Mouse (Mus musculus): ENCODE measurements around the gene Ifitm3. TPM values are rescaled to one million over a fixed set of nuclear protein-coding genes. Genes with fewer than 3 reads are reported as not detected.

Gene Ifitm3
- total and polyA plus RNA-seq, 2 experiments from 2014 or later, result 35.9 to 78.8 TPM

GRCm38 (mm10) chr7:140960026-140960425, 50.5 kb downstream of the Ifitm3 start:
- Histone ChIP-seq H3K9ac (no peak overlapping the region), H3K4me3 (ENCODE audit: low read depth, low read length) (no peak overlapping the region), H3K27me3 (ENCODE audit: insufficient read depth, low read length) (no peaks in the 10 kb centered on the region), H3K9me3 (ENCODE audit: low read length) (no peaks in the 10 kb centered on the region), H3K27ac (ENCODE audit: low read depth, low read length) (no peak overlapping the region), H3K4me2 (ENCODE audit: low read depth) (no peak overlapping the region), H3K4me1 (ENCODE audit: insufficient read depth) (no peaks in the 10 kb centered on the region), H3K36me3 (ENCODE audit: insufficient read depth) (no peaks in the 10 kb centered on the region)
- ATAC-seq (no peak), DNase-seq (no peak)
- 40% methylated on average over 5 of the region's 5 CpGs for WGBS
- TF ChIP-seq CTCF (IDR thresholded peaks at IDR 0.05; ENCODE audit: low read depth), result no peak

Other genes with a start within 250 kb of the Ifitm3 start
Only the 30 nearest of the 31 such genes appear.
- gene Syce1, start 222.9 kb downstream of the Ifitm3 start, total RNA-seq (2014; rRNA removed), result not detected in 2 replicates
- gene Syce1, start 222.9 kb downstream of the Ifitm3 start, polyA plus RNA-seq (2015; fragmentation: Nextera tagmentation; extraction: Ambion mirVana), result 0.30 TPM in 1 of 2 replicates, not detected in the other
- 19.8 and 32.1 TPM in 2 replicates for gene Zfp941, start 188.6 kb downstream of the Ifitm3 start, total RNA-seq (2014; rRNA removed)
- gene Zfp941, start 188.6 kb downstream of the Ifitm3 start, polyA plus RNA-seq (2015; fragmentation: Nextera tagmentation; extraction: Ambion mirVana), result 8.3 and 15.6 TPM in 2 replicates
- gene Urah, start 175.8 kb downstream of the Ifitm3 start, total RNA-seq (2014; rRNA removed), result not detected in 2 replicates
- 0.48 and 0.64 TPM in 2 replicates for gene Urah, start 175.8 kb downstream of the Ifitm3 start, polyA plus RNA-seq (2015; fragmentation: Nextera tagmentation; extraction: Ambion mirVana)
- not detected in 2 replicates for gene Scgb1c1, start 165.2 kb downstream of the Ifitm3 start, total RNA-seq (2014; rRNA removed)
- gene Scgb1c1, start 165.2 kb downstream of the Ifitm3 start, polyA plus RNA-seq (2015; fragmentation: Nextera tagmentation; extraction: Ambion mirVana), result 0.48 TPM in 1 of 2 replicates, not detected in the other
- gene Odf3, start 163.0 kb downstream of the Ifitm3 start, total RNA-seq (2014; rRNA removed), result not detected in 2 replicates
- gene Odf3, start 163.0 kb downstream of the Ifitm3 start, polyA plus RNA-seq (2015; fragmentation: Nextera tagmentation; extraction: Ambion mirVana), result 0.10 and 0.13 TPM in 2 replicates
- gene Gm45785, start 154.4 kb downstream of the Ifitm3 start, total RNA-seq (2014; rRNA removed), result 2.0 and 4.2 TPM in 2 replicates
- not detected in 2 replicates for gene Gm45785, start 154.4 kb downstream of the Ifitm3 start, polyA plus RNA-seq (2015; fragmentation: Nextera tagmentation; extraction: Ambion mirVana)
- gene Ric8a, start 153.8 kb downstream of the Ifitm3 start, total RNA-seq (2014; rRNA removed), result 98.8 and 123 TPM in 2 replicates
- 79.5 and 91.8 TPM in 2 replicates for gene Ric8a, start 153.8 kb downstream of the Ifitm3 start, polyA plus RNA-seq (2015; fragmentation: Nextera tagmentation; extraction: Ambion mirVana)
- gene Bet1l, start 153.2 kb downstream of the Ifitm3 start, total RNA-seq (2014; rRNA removed), result 30.8 and 34.5 TPM in 2 replicates
- gene Bet1l, start 153.2 kb downstream of the Ifitm3 start, polyA plus RNA-seq (2015; fragmentation: Nextera tagmentation; extraction: Ambion mirVana), result 48.8 and 58.0 TPM in 2 replicates
- gene Psmd13, start 128.8 kb downstream of the Ifitm3 start, total RNA-seq (2014; rRNA removed), result 164 and 174 TPM in 2 replicates
- gene Psmd13, start 128.8 kb downstream of the Ifitm3 start, polyA plus RNA-seq (2015; fragmentation: Nextera tagmentation; extraction: Ambion mirVana), result 274 and 298 TPM in 2 replicates
- gene Sirt3, start 128.5 kb downstream of the Ifitm3 start, total RNA-seq (2014; rRNA removed), result 41.9 and 46.3 TPM in 2 replicates
- 44.2 and 48.3 TPM in 2 replicates for gene Sirt3, start 128.5 kb downstream of the Ifitm3 start, polyA plus RNA-seq (2015; fragmentation: Nextera tagmentation; extraction: Ambion mirVana)
- not detected in 2 replicates for gene Cox8b, start 110.3 kb downstream of the Ifitm3 start, total RNA-seq (2014; rRNA removed)
- gene Cox8b, start 110.3 kb downstream of the Ifitm3 start, polyA plus RNA-seq (2015; fragmentation: Nextera tagmentation; extraction: Ambion mirVana), result not detected in 2 replicates
- 0.85 and 1.00 TPM in 2 replicates for gene Nlrp6, start 89.9 kb downstream of the Ifitm3 start, total RNA-seq (2014; rRNA removed)
- 0.98 and 1.3 TPM in 2 replicates for gene Nlrp6, start 89.9 kb downstream of the Ifitm3 start, polyA plus RNA-seq (2015; fragmentation: Nextera tagmentation; extraction: Ambion mirVana)
- 7.2 and 8.5 TPM in 2 replicates for gene Pgghg, start 69.4 kb downstream of the Ifitm3 start, total RNA-seq (2014; rRNA removed)
- 4.7 and 5.3 TPM in 2 replicates for gene Pgghg, start 69.4 kb downstream of the Ifitm3 start, polyA plus RNA-seq (2015; fragmentation: Nextera tagmentation; extraction: Ambion mirVana)
- 0.86 TPM in 1 of 2 replicates, not detected in the other for gene Ifitm5, start 60.5 kb downstream of the Ifitm3 start, total RNA-seq (2014; rRNA removed)
- 0.28 and 0.45 TPM in 2 replicates for gene Ifitm5, start 60.5 kb downstream of the Ifitm3 start, polyA plus RNA-seq (2015; fragmentation: Nextera tagmentation; extraction: Ambion mirVana)
- not detected in 2 replicates for gene Gm45717, start 54.8 kb downstream of the Ifitm3 start, total RNA-seq (2014; rRNA removed)
- not detected in 2 replicates for gene Gm45717, start 54.8 kb downstream of the Ifitm3 start, polyA plus RNA-seq (2015; fragmentation: Nextera tagmentation; extraction: Ambion mirVana)
- 45.2 and 55.6 TPM in 2 replicates for gene Ifitm2, start 54.8 kb downstream of the Ifitm3 start, total RNA-seq (2014; rRNA removed)
- gene Ifitm2, start 54.8 kb downstream of the Ifitm3 start, polyA plus RNA-seq (2015; fragmentation: Nextera tagmentation; extraction: Ambion mirVana), result 240 and 270 TPM in 2 replicates
- gene Ifitm1, start 43.5 kb downstream of the Ifitm3 start, total RNA-seq (2014; rRNA removed), result 10.5 and 12.7 TPM in 2 replicates
- gene Ifitm1, start 43.5 kb downstream of the Ifitm3 start, polyA plus RNA-seq (2015; fragmentation: Nextera tagmentation; extraction: Ambion mirVana), result 14.5 and 19.4 TPM in 2 replicates
- gene Ifitm6, start 7.2 kb upstream of the Ifitm3 start, total RNA-seq (2014; rRNA removed), result 2.0 TPM in 1 of 2 replicates, not detected in the other
- 0.34 and 0.38 TPM in 2 replicates for gene Ifitm6, start 7.2 kb upstream of the Ifitm3 start, polyA plus RNA-seq (2015; fragmentation: Nextera tagmentation; extraction: Ambion mirVana)
- gene Gm17387, start 18.4 kb upstream of the Ifitm3 start, total RNA-seq (2014; rRNA removed), result not detected in 2 replicates
- not detected in 2 replicates for gene Gm17387, start 18.4 kb upstream of the Ifitm3 start, polyA plus RNA-seq (2015; fragmentation: Nextera tagmentation; extraction: Ambion mirVana)
- gene B4galnt4, start 50.3 kb upstream of the Ifitm3 start, total RNA-seq (2014; rRNA removed), result 126 and 163 TPM in 2 replicates
- 42.3 and 47.4 TPM in 2 replicates for gene B4galnt4, start 50.3 kb upstream of the Ifitm3 start, polyA plus RNA-seq (2015; fragmentation: Nextera tagmentation; extraction: Ambion mirVana)
- gene Pkp3, start 67.4 kb upstream of the Ifitm3 start, total RNA-seq (2014; rRNA removed), result not detected in 2 replicates
- gene Pkp3, start 67.4 kb upstream of the Ifitm3 start, polyA plus RNA-seq (2015; fragmentation: Nextera tagmentation; extraction: Ambion mirVana), result 0.08 TPM in 1 of 2 replicates, not detected in the other
- 2.9 TPM in 2 replicates for gene Sigirr, start 89.8 kb upstream of the Ifitm3 start, total RNA-seq (2014; rRNA removed)
- gene Sigirr, start 89.8 kb upstream of the Ifitm3 start, polyA plus RNA-seq (2015; fragmentation: Nextera tagmentation; extraction: Ambion mirVana), result 2.4 and 2.7 TPM in 2 replicates
- gene Ano9, start 107.0 kb upstream of the Ifitm3 start, total RNA-seq (2014; rRNA removed), result 0.08 and 0.43 TPM in 2 replicates
- 0.05 and 0.20 TPM in 2 replicates for gene Ano9, start 107.0 kb upstream of the Ifitm3 start, polyA plus RNA-seq (2015; fragmentation: Nextera tagmentation; extraction: Ambion mirVana)
- 24.5 and 24.9 TPM in 2 replicates for gene Ptdss2, start 111.6 kb upstream of the Ifitm3 start, total RNA-seq (2014; rRNA removed)
- 70.5 and 78.3 TPM in 2 replicates for gene Ptdss2, start 111.6 kb upstream of the Ifitm3 start, polyA plus RNA-seq (2015; fragmentation: Nextera tagmentation; extraction: Ambion mirVana)
- gene Rnh1, start 162.1 kb upstream of the Ifitm3 start, total RNA-seq (2014; rRNA removed), result 41.6 and 41.9 TPM in 2 replicates
- 43.1 and 45.4 TPM in 2 replicates for gene Rnh1, start 162.1 kb upstream of the Ifitm3 start, polyA plus RNA-seq (2015; fragmentation: Nextera tagmentation; extraction: Ambion mirVana)
- gene Hras, start 183.2 kb upstream of the Ifitm3 start, total RNA-seq (2014; rRNA removed), result 103 and 149 TPM in 2 replicates
- 198 and 199 TPM in 2 replicates for gene Hras, start 183.2 kb upstream of the Ifitm3 start, polyA plus RNA-seq (2015; fragmentation: Nextera tagmentation; extraction: Ambion mirVana)
- gene Lrrc56, start 183.4 kb upstream of the Ifitm3 start, total RNA-seq (2014; rRNA removed), result 11.1 and 11.7 TPM in 2 replicates
- 10.2 and 10.7 TPM in 2 replicates for gene Lrrc56, start 183.4 kb upstream of the Ifitm3 start, polyA plus RNA-seq (2015; fragmentation: Nextera tagmentation; extraction: Ambion mirVana)
- 0.62 TPM in 1 of 2 replicates, not detected in the other for gene Lmntd2, start 203.3 kb upstream of the Ifitm3 start, total RNA-seq (2014; rRNA removed)
- gene Lmntd2, start 203.3 kb upstream of the Ifitm3 start, polyA plus RNA-seq (2015; fragmentation: Nextera tagmentation; extraction: Ambion mirVana), result 0.15 and 0.33 TPM in 2 replicates
- 13.3 and 15.8 TPM in 2 replicates for gene Rassf7, start 205.1 kb upstream of the Ifitm3 start, total RNA-seq (2014; rRNA removed)
- gene Rassf7, start 205.1 kb upstream of the Ifitm3 start, polyA plus RNA-seq (2015; fragmentation: Nextera tagmentation; extraction: Ambion mirVana), result 15.6 and 19.1 TPM in 2 replicates
- 50.2 and 53.8 TPM in 2 replicates for gene Phrf1, start 218.0 kb upstream of the Ifitm3 start, total RNA-seq (2014; rRNA removed)
- gene Phrf1, start 218.0 kb upstream of the Ifitm3 start, polyA plus RNA-seq (2015; fragmentation: Nextera tagmentation; extraction: Ambion mirVana), result 26.1 and 35.8 TPM in 2 replicates